Mouse (Mus musculus) CH12.LX (cell line): ENCODE results near the gene Tnfrsf14. TPM values are rescaled to one million over a fixed set of nuclear protein-coding genes. Genes with fewer than 3 reads are reported as not detected.
A peak's percentile ranks its signal among the peaks of the same experiment; 100 is the strongest.

ENCODE experiments used
- DNase-seq: peaks from one replicate; pipeline ENCODE4 v3.0.0-alpha.2; 2013; ENCODE audit errors: extremely low read depth
- H3K27ac ChIP-seq: 2 replicates; pipeline ENCODE4 v1.5.1; 2012; ENCODE audit warnings: low read depth, mild to moderate bottlenecking, control low read depth, moderate library complexity; ENCODE audit not compliant: insufficient read depth
- H3K27me3 ChIP-seq: replicated peaks from 2 replicates; pipeline ENCODE3; 2012; ENCODE audit warnings: inconsistent platforms
- H3K36me3 ChIP-seq, 2 experiments: replicated peaks in 1 of 2; 2 replicates each; pipeline versions ENCODE3 to v1.6.1; 2012; ENCODE audit warnings: inconsistent platforms in 1 of 2, low read length in 1 of 2, mild to moderate bottlenecking in 1 of 2, mixed read lengths in 1 of 2, moderate library complexity in 1 of 2; ENCODE audit not compliant: control insufficient read depth in 1 of 2, insufficient read depth in 1 of 2
- H3K4me1 ChIP-seq, 2 experiments: 2 replicates each; pipeline ENCODE4 v1.6.1; 2012; ENCODE audit warnings: inconsistent platforms in 1 of 2, moderate library complexity in 1 of 2; ENCODE audit not compliant: insufficient read depth in 2 of 2, control insufficient read depth in 1 of 2
- H3K4me2 ChIP-seq: 2 replicates; pipeline ENCODE4 v1.6.1; 2012; ENCODE audit warnings: low read depth, mild to moderate bottlenecking, control low read depth; ENCODE audit not compliant: poor library complexity, insufficient read depth, severe bottlenecking
- H3K4me3 ChIP-seq, 3 experiments: fragments of 150-350 bp in 1 of 3; sonication (generic) in 1 of 3; replicated peaks in 1 of 3; 2 replicates each; pipeline versions ENCODE3 to v1.5.1; 2011 to 2012; ENCODE audit warnings: low read depth in 2 of 3, low read length in 2 of 3, mild to moderate bottlenecking in 2 of 3, moderate library complexity in 2 of 3, control low read depth in 1 of 3, improper control_type of control experiment in 1 of 3, inconsistent platforms in 1 of 3, mixed read lengths in 1 of 3; ENCODE audit not compliant: poor library complexity in 1 of 3
- H3K79me2 ChIP-seq: replicated peaks from 2 replicates; pipeline ENCODE4 v1.6.1; 2012; ENCODE audit warnings: mild to moderate bottlenecking, moderate library complexity; ENCODE audit not compliant: control insufficient read depth, poor library complexity, insufficient read depth, severe bottlenecking; ENCODE audit errors: extremely low read depth
- H3K9ac ChIP-seq: 2 replicates; pipeline ENCODE4 v1.6.1; 2012; ENCODE audit warnings: low read depth, mild to moderate bottlenecking, control low read depth, moderate library complexity; ENCODE audit not compliant: insufficient read depth
- H3K9me3 ChIP-seq: replicated peaks from 2 replicates; pipeline ENCODE3; 2012; ENCODE audit warnings: low read length, inconsistent platforms, mixed read lengths
- CHD1 ChIP-seq: IDR thresholded peaks from 2 replicates; pipeline ENCODE4 v1.6.1; 2012; ENCODE audit warnings: low read depth, low read length, improper control_type of control experiment, inconsistent platforms
- CHD2 ChIP-seq: IDR thresholded peaks from 2 replicates; pipeline ENCODE4 v1.6.1; 2011; ENCODE audit warnings: low read length, improper control_type of control experiment
- CTCF ChIP-seq, 2 experiments: IDR thresholded peaks in 1 of 2; conservative IDR thresholded peaks in 1 of 2; 2 replicates each; pipeline ENCODE4 v1.5.1; 2011 to 2012; ENCODE audit warnings: low read depth in 2 of 2, low read length in 2 of 2, improper control_type of control experiment in 1 of 2, inconsistent platforms in 1 of 2, mild to moderate bottlenecking in 1 of 2, moderate library complexity in 1 of 2
- E2F4 ChIP-seq: IDR thresholded peaks from 2 replicates; pipeline ENCODE4 v1.6.1; 2011; ENCODE audit warnings: low read depth, low read length, improper control_type of control experiment; ENCODE audit not compliant: insufficient replicate concordance
- ELF1 ChIP-seq: IDR thresholded peaks from 2 replicates; pipeline ENCODE4 v1.6.1; 2014; ENCODE audit warnings: low read depth, mild to moderate bottlenecking, inconsistent platforms, low read length, improper control_type of control experiment
- EP300 ChIP-seq: IDR thresholded peaks from 2 replicates; pipeline ENCODE4 v1.6.1; 2011; ENCODE audit warnings: low read length, improper control_type of control experiment
- ETS1 ChIP-seq: conservative IDR thresholded peaks from 2 replicates; pipeline ENCODE4 v1.6.1; 2012; ENCODE audit warnings: low read depth, mild to moderate bottlenecking, inconsistent platforms, low read length, improper control_type of control experiment, moderate library complexity
- GABPA ChIP-seq: IDR thresholded peaks from 2 replicates; pipeline ENCODE4 v1.6.1; 2012; ENCODE audit warnings: low read depth, low read length, improper control_type of control experiment, inconsistent platforms; ENCODE audit not compliant: insufficient replicate concordance
- HCFC1 ChIP-seq: IDR thresholded peaks from 2 replicates; pipeline ENCODE4 v1.6.1; 2012; ENCODE audit warnings: low read depth, mild to moderate bottlenecking, inconsistent platforms, low read length, improper control_type of control experiment
- IRF4 ChIP-seq: IDR thresholded peaks from 2 replicates; pipeline ENCODE4 v1.6.1; 2014; ENCODE audit warnings: low read depth, mild to moderate bottlenecking, inconsistent platforms, low read length, improper control_type of control experiment
- JUN ChIP-seq: IDR thresholded peaks from 2 replicates; pipeline ENCODE4 v1.6.1; 2011; ENCODE audit warnings: low read depth, mild to moderate bottlenecking, low read length, improper control_type of control experiment, moderate library complexity; ENCODE audit not compliant: insufficient read depth
- JUND ChIP-seq: conservative IDR thresholded peaks from 2 replicates; pipeline ENCODE4 v1.6.1; 2011; ENCODE audit warnings: low read depth, low read length, improper control_type of control experiment
- KAT2A ChIP-seq: IDR thresholded peaks from 2 replicates; pipeline ENCODE4 v1.6.1; 2012; ENCODE audit warnings: low read length, improper control_type of control experiment, inconsistent platforms; ENCODE audit not compliant: insufficient replicate concordance
- MAFK ChIP-seq: IDR thresholded peaks from 2 replicates; pipeline ENCODE4 v1.6.1; 2011; ENCODE audit warnings: low read length, improper control_type of control experiment; ENCODE audit not compliant: insufficient replicate concordance
- MAX ChIP-seq: IDR thresholded peaks from 2 replicates; pipeline ENCODE4 v1.6.1; 2011; ENCODE audit warnings: low read length, improper control_type of control experiment
- MAZ ChIP-seq: IDR thresholded peaks from 2 replicates; pipeline ENCODE4 v1.6.1; 2012; ENCODE audit warnings: low read depth, mild to moderate bottlenecking, inconsistent platforms, low read length, improper control_type of control experiment, moderate library complexity
- MEF2A ChIP-seq: IDR thresholded peaks from 2 replicates; pipeline ENCODE4 v1.6.1; 2014; ENCODE audit warnings: low read depth, mild to moderate bottlenecking, inconsistent platforms, low read length, improper control_type of control experiment, borderline replicate concordance
- MYC ChIP-seq: IDR thresholded peaks from 2 replicates; pipeline ENCODE4 v1.6.1; 2011; ENCODE audit warnings: low read depth, mild to moderate bottlenecking, improper control_type of control experiment, low read length
- NELFE ChIP-seq: IDR thresholded peaks from 2 replicates; pipeline ENCODE4 v1.6.1; 2011; ENCODE audit warnings: low read depth, low read length, improper control_type of control experiment
- NRF1 ChIP-seq: IDR thresholded peaks from 2 replicates; pipeline ENCODE4 v1.6.1; 2014; ENCODE audit warnings: low read depth, mild to moderate bottlenecking, inconsistent platforms, low read length, improper control_type of control experiment, moderate library complexity
- POLR2A ChIP-seq: IDR thresholded peaks from 2 replicates; pipeline ENCODE4 v1.6.1; 2011; ENCODE audit warnings: low read depth, mild to moderate bottlenecking, improper control_type of control experiment, low read length
- RAD21 ChIP-seq: IDR thresholded peaks from 2 replicates; pipeline ENCODE4 v1.6.1; 2011; ENCODE audit warnings: low read depth, mild to moderate bottlenecking, low read length, improper control_type of control experiment, moderate library complexity
- RCOR1 ChIP-seq: conservative IDR thresholded peaks from 2 replicates; pipeline ENCODE4 v1.6.1; 2012; ENCODE audit warnings: low read depth, mild to moderate bottlenecking, inconsistent platforms, low read length, improper control_type of control experiment
- SIN3A ChIP-seq: IDR thresholded peaks from 2 replicates; pipeline ENCODE4 v1.6.1; 2012; ENCODE audit warnings: low read length, improper control_type of control experiment, inconsistent platforms
- SMC3 ChIP-seq: IDR thresholded peaks from 2 replicates; pipeline ENCODE4 v1.6.1; 2011; ENCODE audit warnings: low read depth, low read length, improper control_type of control experiment
- TBP ChIP-seq: conservative IDR thresholded peaks from 2 replicates; pipeline ENCODE4 v1.6.1; 2011; ENCODE audit warnings: low read depth, low read length, improper control_type of control experiment
- TCF12 ChIP-seq: IDR thresholded peaks from 2 replicates; pipeline ENCODE4 v1.6.1; 2014; ENCODE audit warnings: low read depth, mild to moderate bottlenecking, inconsistent platforms, low read length, improper control_type of control experiment
- UBTF ChIP-seq: IDR thresholded peaks from 2 replicates; pipeline ENCODE4 v1.6.1; 2012; ENCODE audit warnings: low read depth, mild to moderate bottlenecking, inconsistent platforms, low read length, improper control_type of control experiment, moderate library complexity
- USF1 ChIP-seq: IDR thresholded peaks from 2 replicates; pipeline ENCODE4 v1.6.1; 2014; ENCODE audit warnings: low read depth, mild to moderate bottlenecking, inconsistent platforms, low read length, improper control_type of control experiment
- ZC3H11A ChIP-seq: IDR thresholded peaks from 2 replicates; pipeline ENCODE4 v1.6.1; 2012; ENCODE audit warnings: low read depth, mild to moderate bottlenecking, inconsistent platforms, low read length, improper control_type of control experiment
- ZKSCAN1 ChIP-seq: IDR thresholded peaks from 2 replicates; pipeline ENCODE4 v1.6.1; 2012; ENCODE audit warnings: low read depth, inconsistent platforms, low read length, improper control_type of control experiment, borderline replicate concordance
- ZNF384 ChIP-seq: IDR thresholded peaks from 2 replicates; pipeline ENCODE4 v1.6.1; 2012; ENCODE audit warnings: low read depth, low read length, improper control_type of control experiment, inconsistent platforms
- dilution Hi-C: fragments of 300-500 bp; cut with MboI; formaldehyde crosslinking; loops from 2 replicates; pipeline ENCODE4 v1.14.3; 2020; ENCODE audit warnings: low sequenced_read_pairs; ENCODE audit not compliant: extremely low pct_unique_long_range_greater_than_20kb, extremely low pct_ligation_motif_present
- in situ Hi-C: fragments of 300-500 bp; cut with MboI; formaldehyde crosslinking; loops from 3 replicates; pipeline ENCODE4 v1.14.3; 2019; ENCODE audit warnings: low sequenced_read_pairs, low pct_ligation_motif_present, low pct_unique_long_range_greater_than_20kb, mixed read lengths
- polyA plus RNA-seq: library from polyadenylated mRNA; unstranded; fragments of >175 nt; gene quantifications from 2 replicates; pipeline ENCODE4 v1.2.1, GENCODE M21; 2012; ENCODE audit warnings: low read depth; ENCODE audit not compliant: insufficient read length
- total RNA-seq, 2 experiments: library from RNA; depleted of rRNA; stranded (reverse); fragments of 300-350 nt in 1 of 2; fragments of >200 nt in 1 of 2; gene quantifications; 2 replicates each; pipeline ENCODE4 v1.2.3; 2012 to 2014

Gene Tnfrsf14
- total and polyA plus RNA-seq, 3 experiments, result 20.0 to 109 (median 25.9) TPM

DNA sequence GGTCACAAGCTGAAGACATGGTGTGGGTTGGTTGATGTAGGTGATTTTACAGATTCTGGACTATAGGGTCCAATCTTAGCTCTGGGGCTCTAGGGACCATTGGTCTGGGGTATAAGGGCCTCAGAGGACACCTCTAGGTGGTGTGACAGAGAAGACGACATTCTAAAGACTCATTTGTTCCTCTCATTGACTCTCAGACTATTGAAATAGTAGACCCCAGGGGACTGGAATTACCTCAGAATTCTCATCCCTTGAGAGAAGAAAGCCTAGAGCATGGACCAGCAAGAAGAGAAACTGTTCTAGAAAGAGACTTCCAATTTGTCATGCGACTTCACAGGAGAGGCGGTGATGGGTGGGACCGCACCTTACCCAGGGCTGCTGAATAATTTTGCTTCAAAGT is 14.1 kb downstream of the Tnfrsf14 start (continued):
- no peak for TF ChIP-seq CHD1
- TF ChIP-seq ZC3H11A, result no peak
- TF ChIP-seq TCF12, result no peak; the same call in 1 of the 2 replicates
- peak; percentile 88 for TF ChIP-seq MEF2A
- TF ChIP-seq MAFK, result peak; percentile 71; the same call in 1 of the 2 replicates
- 0 out of 2 replicates have a peak, but pooled peaks have one; percentile 18 for TF ChIP-seq ELF1
- TF ChIP-seq KAT2A, result peak; percentile 80
- no peak for TF ChIP-seq POLR2A
- peak; percentile 27; the same call in 1 of the 2 replicates for TF ChIP-seq HCFC1
- no peak; the same call in 1 of the 2 replicates for TF ChIP-seq MAX
- TF ChIP-seq USF1, result no peak
- no peak for TF ChIP-seq NELFE
- no peak; the same call in 1 of the 2 replicates for TF ChIP-seq RAD21
- TF ChIP-seq CTCF (conservative IDR thresholded peaks at IDR 0.05 in 1 of 2, IDR thresholded peaks at IDR 0.05 in 1 of 2; ENCODE audit: low read depth in 2 of 2, low read length in 2 of 2), result peak in 1 of 2 experiments; percentile 17; a peak in 1 of 4 replicates
- TF ChIP-seq MYC, result peak; percentile 72
- peak; percentile 73 for TF ChIP-seq CHD2
- no peak for TF ChIP-seq ZKSCAN1
- 0 out of 2 replicates have a peak, but pooled peaks have one; percentile 34 for TF ChIP-seq SMC3
- TF ChIP-seq NRF1, result no peak

DNA sequence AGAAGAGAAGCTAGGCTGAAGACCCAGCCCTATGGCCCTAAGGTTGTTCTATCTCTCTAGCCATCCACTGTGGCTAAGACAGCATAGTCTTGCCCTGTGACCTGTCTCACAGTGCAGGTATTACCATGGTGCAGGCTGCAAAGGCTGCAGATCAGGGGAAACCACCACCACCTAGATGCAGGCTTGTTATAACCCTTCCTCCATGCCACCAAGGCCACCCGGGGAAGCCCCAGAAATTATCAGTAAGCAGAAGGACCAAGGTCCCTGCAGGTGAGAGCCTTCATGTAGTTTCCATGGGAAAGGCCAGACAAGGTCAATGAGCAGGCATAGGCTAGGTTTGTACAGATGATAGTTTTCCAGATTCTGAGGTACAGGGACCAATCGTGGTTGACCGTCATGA is 14.5 kb downstream of the Tnfrsf14 start:
- Histone ChIP-seq H3K4me2 (peak overlapping the region; percentile 74), H3K9ac (peak overlapping the region; percentile 24; the same call in 1 of the 2 replicates), H3K27ac (peak overlapping the region; percentile 94), H3K4me1 (peaks cover 55 to 75% of the 10 kb centered on the region in 2 experiments), H3K9me3 (peaks cover 14% of the 10 kb centered on the region), H3K27me3 (no peaks in the 10 kb centered on the region), H3K79me2 (no peaks in the 10 kb centered on the region), H3K36me3 (peaks cover 23 to 32% of the 10 kb centered on the region in 2 experiments), H3K4me3 (no peak overlapping the region)
- in situ Hi-C loops, result no loop called here
- dilution Hi-C loops, result no loop called here
- DNase-seq, result peak; percentile 85
- no peak; the same call in 1 of the 2 replicates for TF ChIP-seq ETS1
- no peak for TF ChIP-seq RCOR1
- TF ChIP-seq NRF1, result no peak
- 0 out of 2 replicates have a peak, but pooled peaks have one; percentile 42 for TF ChIP-seq MAZ
- TF ChIP-seq HCFC1, result no peak
- no peak for TF ChIP-seq GABPA
- 0 out of 2 replicates have a peak, but pooled peaks have one; percentile 28 for TF ChIP-seq NELFE
- TF ChIP-seq ZKSCAN1, result no peak
- peak; percentile 43; the same call in 1 of the 2 replicates for TF ChIP-seq MYC
- TF ChIP-seq USF1, result no peak
- no peak for TF ChIP-seq CTCF (conservative IDR thresholded peaks at IDR 0.05 in 1 of 2, IDR thresholded peaks at IDR 0.05 in 1 of 2; ENCODE audit: low read depth in 2 of 2, low read length in 2 of 2)
- TF ChIP-seq POLR2A, result peak; percentile 47; the same call in 1 of the 2 replicates
- no peak for TF ChIP-seq JUND
- peak; percentile 48; the same call in 1 of the 2 replicates for TF ChIP-seq EP300
- TF ChIP-seq SIN3A, result no peak; the same call in 1 of the 2 replicates
- TF ChIP-seq RAD21, result no peak
- no peak for TF ChIP-seq MAFK
- no peak for TF ChIP-seq JUN
- TF ChIP-seq ELF1, result no peak
- TF ChIP-seq CHD1, result no peak
- TF ChIP-seq IRF4, result 0 out of 2 replicates have a peak, but pooled peaks have one; percentile 36
- TF ChIP-seq TCF12, result peak; percentile 66
- peak; percentile 36; the same call in 1 of the 2 replicates for TF ChIP-seq MAX
- peak; percentile 57; the same call in 1 of the 2 replicates for TF ChIP-seq MEF2A
- TF ChIP-seq E2F4, result no peak
- no peak for TF ChIP-seq KAT2A
- no peak; the same call in 1 of the 2 replicates for TF ChIP-seq ZNF384
- peak; percentile 91 for TF ChIP-seq TBP
- no peak for TF ChIP-seq CHD2
- no peak; the same call in 1 of the 2 replicates for TF ChIP-seq UBTF
